11 mouse cellular contexts compared by ENCODE assay signal in the genomic region with DNA sequence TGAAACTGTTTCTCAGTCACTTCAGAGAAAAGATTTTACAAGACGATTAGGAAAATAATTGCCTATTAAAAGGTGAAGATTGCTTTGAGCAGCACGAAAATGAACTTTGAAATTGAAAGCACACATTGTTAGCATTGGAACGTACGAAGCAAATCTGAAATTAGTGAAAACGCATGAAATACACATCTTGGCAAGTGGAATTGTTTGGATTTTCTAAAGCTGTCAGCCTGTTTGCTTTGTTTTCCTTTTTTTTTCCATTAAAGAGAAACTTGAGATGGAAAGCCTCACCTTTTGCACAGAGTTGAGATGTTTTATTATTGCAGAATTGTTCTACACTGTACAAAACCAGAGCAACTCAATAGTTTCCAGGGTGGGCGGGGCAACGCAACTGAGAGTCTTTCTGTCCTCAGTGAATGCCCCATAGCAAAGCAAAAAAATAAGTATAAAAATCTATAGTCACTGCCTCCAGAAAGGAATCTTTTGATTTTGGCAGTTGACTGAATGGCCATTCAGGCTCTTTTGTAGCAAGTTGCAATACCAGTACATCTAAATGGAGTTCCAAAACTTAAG.
DNase-seq lines count a peak whose midpoint lies in the region; ATAC-seq lines count a peak whose summit lies in the region.
"Had no signal": no experiment of that assay in that cellular context is flagged by ENCODE, and none has a peak within 500 bp of the region (broad histone marks: within the 10 kb centered on the region; RNA-seq: fewer than 3 reads in every experiment).

No protein-coding gene starts in this region.

- H3K9me3 ChIP-seq in forebrain, embryonic 16.5 days (ENCODE audit: control insufficient read depth, low read length): no peaks in the 10 kb centered on the region
- no peaks in the 10 kb centered on the region for H3K9me3 ChIP-seq in midbrain, embryonic 11.5 days (ENCODE audit: control insufficient read depth, low read length)
- H3K9me3 ChIP-seq: limb, embryonic 10.5 days had no signal

- H3K27ac ChIP-seq in forebrain, embryonic 16.5 days (ENCODE audit: low read length): 0 out of 2 replicates have a peak overlapping the region, but pooled peaks have one; percentile 4
- peak overlapping the region; percentile 99 for H3K27ac ChIP-seq in midbrain, embryonic 11.5 days (ENCODE audit: low read depth, low read length)
- H3K27ac ChIP-seq: limb, embryonic 10.5 days had no signal

- intact Hi-C loops in heart, postnatal 25 days (cut with DNase I): no loop called here

- peak overlapping the region; percentile 34 for H3K4me2 ChIP-seq in forebrain, embryonic 16.5 days (ENCODE audit: low read length)
- peak overlapping the region; percentile 17; the same call in 1 of the 2 replicates for H3K4me2 ChIP-seq in midbrain, embryonic 11.5 days

- H3K27me3 ChIP-seq in forebrain, embryonic 16.5 days (replicated peaks; ENCODE audit: control insufficient read depth, insufficient read depth, low read length): no peaks in the 10 kb centered on the region
- no peaks in the 10 kb centered on the region for H3K27me3 ChIP-seq in midbrain, embryonic 11.5 days (ENCODE audit: control insufficient read depth, insufficient read depth, low read length)

- H3K36me3 ChIP-seq in forebrain, embryonic 16.5 days (ENCODE audit: control insufficient read depth, insufficient read depth): no peaks in the 10 kb centered on the region
- no peaks in the 10 kb centered on the region for H3K36me3 ChIP-seq in midbrain, embryonic 11.5 days (ENCODE audit: control insufficient read depth, insufficient read depth, low read length)
- H3K36me3 ChIP-seq: limb, embryonic 10.5 days had no signal

- WGBS in forebrain, embryonic 16.5 days: 13% methylated on average over 7 of the region's 7 CpGs
- 37% methylated on average over 7 of the region's 7 CpGs for WGBS in midbrain, embryonic 11.5 days

- H3K9ac ChIP-seq in forebrain, embryonic 16.5 days (replicated peaks; ENCODE audit: low read depth, low read length): no peak overlapping the region
- H3K9ac ChIP-seq in midbrain, embryonic 11.5 days (ENCODE audit: low read length): peak overlapping the region; percentile 55

- H3K4me3 ChIP-seq in forebrain, embryonic 16.5 days (replicated peaks; ENCODE audit: low read length): no peak overlapping the region
- H3K4me3 ChIP-seq in midbrain, embryonic 11.5 days (ENCODE audit: low read depth, low read length): no peak overlapping the region
- H3K4me3 ChIP-seq: erythroblast, embryonic 14.5 days; limb, embryonic 10.5 days had no signal

- peak; percentile 12 for DNase-seq in urinary bladder, postnatal 14 days (ENCODE audit: low spot score)
- DNase-seq in urinary bladder, postnatal 4 days (ENCODE audit: low spot score in 2 of 2): no peak
- no peak for DNase-seq in midbrain, embryonic 11.5 days (ENCODE audit: low spot score, missing footprints)
- no peak for DNase-seq in heart, postnatal 25 days (ENCODE audit: low spot score)
- no peak for DNase-seq in layer of hippocampus, postnatal 10 days (ENCODE audit: low spot score in 2 of 2)
- no peak for DNase-seq in cerebellum, postnatal 14 days
- DNase-seq: cerebellum, postnatal 36 days; lung, adult 18-20 months had no signal

- H3K4me1 ChIP-seq in forebrain, embryonic 16.5 days (replicated peaks; ENCODE audit: control insufficient read depth, insufficient read depth, low read length): peaks cover 43% of the 10 kb centered on the region
- H3K4me1 ChIP-seq in midbrain, embryonic 11.5 days (ENCODE audit: control insufficient read depth, insufficient read depth, low read length): peaks cover 63% of the 10 kb centered on the region

- ATAC-seq in forebrain, embryonic 16.5 days: no peak
- no peak for ATAC-seq in midbrain, embryonic 11.5 days (ENCODE audit: low FRiP score)
